Mouse (Mus musculus): Measurements from ENCODE around the gene Adamts3. TPM values are rescaled to one million over a fixed set of nuclear protein-coding genes. Genes with fewer than 3 reads are reported as not detected.
A peak's percentile ranks its signal among the peaks of the same experiment; 100 is the strongest.

Gene Adamts3
- total and polyA plus RNA-seq, 3 experiments: 11.4 to 15.7 TPM; not detected in 1

DNA sequence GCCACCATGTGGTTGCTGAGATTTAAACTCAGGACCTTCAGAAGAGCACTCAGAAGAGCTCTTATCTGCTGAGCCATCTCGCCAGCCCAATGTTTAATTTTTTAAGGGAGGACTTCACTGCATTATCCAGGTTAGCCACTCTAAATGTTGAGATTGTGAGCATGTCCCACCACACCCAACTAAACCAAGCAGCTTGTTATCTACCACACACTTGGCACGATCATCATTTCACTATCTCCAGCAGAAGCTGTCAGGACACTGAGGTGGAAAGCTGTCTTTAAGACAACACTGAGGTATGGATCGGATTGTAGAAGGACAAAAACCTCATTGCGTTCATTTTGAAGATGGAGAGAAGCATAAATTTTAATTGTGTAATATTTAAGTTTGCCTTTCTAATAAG, 205.0 kb downstream of the Adamts3 start:
- H3K79me2 ChIP-seq (ENCODE audit: control insufficient read depth, insufficient read depth, low read length, poor library complexity): no peaks in the 10 kb centered on the region
- no peak overlapping the region for H3K4me3 ChIP-seq (ENCODE audit: control insufficient read depth in 1 of 2, insufficient read depth in 1 of 2, low read depth in 2 of 2, low read length in 2 of 2)
- no peak overlapping the region for H3K9ac ChIP-seq (ENCODE audit: control insufficient read depth, low read depth, low read length, poor library complexity, severe bottlenecking)
- H3K27me3 ChIP-seq (ENCODE audit: control insufficient read depth in 1 of 2, insufficient read depth in 2 of 2, low read length in 2 of 2): no peaks in the 10 kb centered on the region
- no peak overlapping the region for H3K27ac ChIP-seq (ENCODE audit: control insufficient read depth, low read depth, low read length)
- peak; percentile 25 for DNase-seq (ENCODE audit: low read depth, low spot score)
- H3K36me3 ChIP-seq (ENCODE audit: control insufficient read depth in 1 of 2, insufficient read depth in 2 of 2, low read length in 2 of 2): no peaks in the 10 kb centered on the region; a peak in 1 of 4 replicates
- no peak for TF ChIP-seq MEF2A (IDR thresholded peaks at IDR 0.05; ENCODE audit: extremely low read depth, insufficient replicate concordance, low read depth, low read length, poor library complexity, severe bottlenecking)
- no peak for TF ChIP-seq USF2 (IDR thresholded peaks at IDR 0.05; ENCODE audit: borderline replicate concordance in 1 of 2, insufficient read depth in 1 of 2, low read depth in 1 of 2, low read length in 2 of 2)
- TF ChIP-seq KAT2A (conservative IDR thresholded peaks at IDR 0.05; ENCODE audit: low read depth, low read length): no peak
- no peak for TF ChIP-seq USF1 (IDR thresholded peaks at IDR 0.05; ENCODE audit: low read depth, low read length)
- TF ChIP-seq SIN3A (IDR thresholded peaks at IDR 0.05; ENCODE audit: low read length): no peak
- TF ChIP-seq GABPA (IDR thresholded peaks at IDR 0.05; ENCODE audit: low read depth, low read length): no peak
- TF ChIP-seq ETS1 (IDR thresholded peaks at IDR 0.05; ENCODE audit: low read depth, low read length): no peak
- no peak for TF ChIP-seq HCFC1 (IDR thresholded peaks at IDR 0.05; ENCODE audit: low read depth, low read length)
- TF ChIP-seq JUND (IDR thresholded peaks at IDR 0.05; ENCODE audit: low read depth, low read length): no peak
- peak in 1 of 2 experiments; percentile 20; a peak in 1 of 4 replicates for TF ChIP-seq EP300 (IDR thresholded peaks at IDR 0.05; ENCODE audit: low read depth in 1 of 2, low read length in 2 of 2)
- TF ChIP-seq UBTF (IDR thresholded peaks at IDR 0.05; ENCODE audit: borderline replicate concordance, insufficient read depth, low read depth, low read length): no peak
- TF ChIP-seq TCF12 (IDR thresholded peaks at IDR 0.05; ENCODE audit: low read depth, low read length): no peak
- no peak for TF ChIP-seq CHD1 (IDR thresholded peaks at IDR 0.05; ENCODE audit: low read depth, low read length)
- no peak for TF ChIP-seq NELFE (IDR thresholded peaks at IDR 0.05; ENCODE audit: low read depth, low read length)
- TF ChIP-seq GATA1 (IDR thresholded peaks at IDR 0.05; ENCODE audit: low read depth, low read length): peak; percentile 38; the same call in 1 of the 2 replicates
- TF ChIP-seq ELF1 (IDR thresholded peaks at IDR 0.05; ENCODE audit: low read depth, low read length): no peak
- TF ChIP-seq ZKSCAN1 (IDR thresholded peaks at IDR 0.05; ENCODE audit: low read depth, low read length): no peak
- no peak for TF ChIP-seq MYC (IDR thresholded peaks at IDR 0.05; ENCODE audit: low read depth, low read length)
- no peak for TF ChIP-seq POLR2AphosphoS2 (IDR thresholded peaks at IDR 0.05; ENCODE audit: low read length)
- no peak for TF ChIP-seq MAFK (IDR thresholded peaks at IDR 0.05; ENCODE audit: borderline replicate concordance, low read depth, low read length)
- no peak for TF ChIP-seq ZNF384 (IDR thresholded peaks at IDR 0.05; ENCODE audit: low read depth, low read length)
- TF ChIP-seq E2F4 (IDR thresholded peaks at IDR 0.05; ENCODE audit: borderline replicate concordance, low read depth, low read length): no peak
- TF ChIP-seq MAX (IDR thresholded peaks at IDR 0.05; ENCODE audit: low read length): no peak
- no peak for TF ChIP-seq MXI1 (IDR thresholded peaks at IDR 0.05; ENCODE audit: low read depth, low read length)
- peak; percentile 51; the same call in 1 of the 2 replicates for TF ChIP-seq RCOR1 (IDR thresholded peaks at IDR 0.05; ENCODE audit: low read depth, low read length)
- no peak for TF ChIP-seq MYB (IDR thresholded peaks at IDR 0.05; ENCODE audit: low read depth, low read length)
- no peaks in the 10 kb centered on the region for H3K9me3 ChIP-seq (replicated peaks; ENCODE audit: insufficient read depth, low read length)
- H3K4me1 ChIP-seq (ENCODE audit: control insufficient read depth in 1 of 2, insufficient read depth in 2 of 2, low read length in 2 of 2): peaks cover 0 to under 1% of the 10 kb centered on the region in 2 experiments; a peak in 1 of 4 replicates

Data from MEL (cell line).